Mouse (Mus musculus): ENCODE data around the gene Slc1a2. TPM values are rescaled to one million over a fixed set of nuclear protein-coding genes. Genes with fewer than 3 reads are reported as not detected.

Slc1a2 gene
- total and polyA plus RNA-seq, 3 experiments = 1.3 to 1.6 (median 1.3) TPM

DNA sequence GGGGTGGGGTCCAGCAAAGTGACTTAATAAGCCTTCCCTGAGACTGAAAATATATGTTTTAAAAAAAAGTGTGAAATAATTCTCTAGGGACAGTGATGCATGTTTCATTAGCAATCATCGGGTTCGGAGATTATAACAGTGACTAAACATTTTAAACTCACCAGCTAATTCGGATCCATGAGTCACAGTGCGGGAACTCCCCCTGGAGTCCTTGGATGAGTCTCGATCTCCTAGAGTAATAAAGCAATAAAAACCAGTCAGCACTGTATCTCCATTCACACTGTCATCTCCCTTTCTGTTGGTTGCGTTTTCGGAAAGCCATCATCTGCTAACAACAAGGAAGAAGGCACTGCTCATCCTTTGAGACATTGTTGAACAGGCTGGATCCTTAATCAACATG is 169.9 kb downstream of the Slc1a2 start:
- peaks cover 5% of the 10 kb centered on the region; the same call in 1 of the 2 replicates for H3K79me2 ChIP-seq (replicated peaks; ENCODE audit: control insufficient read depth, extremely low read depth, insufficient read depth, poor library complexity, severe bottlenecking)
- H3K27ac ChIP-seq (ENCODE audit: insufficient read depth, low read depth) = no peak overlapping the region
- peaks cover 71 to 96% of the 10 kb centered on the region in 2 experiments for H3K36me3 ChIP-seq (replicated peaks in 1 of 2; ENCODE audit: control insufficient read depth in 1 of 2, insufficient read depth in 1 of 2, low read length in 1 of 2)
- no peaks in the 10 kb centered on the region for H3K9me3 ChIP-seq (replicated peaks; ENCODE audit: low read length)
- H3K9ac ChIP-seq (ENCODE audit: insufficient read depth, low read depth) = no peak overlapping the region
- no peak overlapping the region for H3K4me2 ChIP-seq (ENCODE audit: insufficient read depth, low read depth, poor library complexity, severe bottlenecking)
- DNase-seq (ENCODE audit: extremely low read depth) = no peak
- in situ Hi-C loops (cut with MboI; ENCODE audit: low pct_ligation_motif_present, low pct_unique_long_range_greater_than_20kb, low sequenced_read_pairs) = no loop called here
- peaks cover 0 to 6% of the 10 kb centered on the region in 2 experiments; a peak in 1 of 4 replicates for H3K4me1 ChIP-seq (ENCODE audit: control insufficient read depth in 1 of 2, insufficient read depth in 2 of 2)
- no peak for TF ChIP-seq NELFE (IDR thresholded peaks at IDR 0.05; ENCODE audit: low read depth, low read length)
- no peak for TF ChIP-seq ZNF384 (IDR thresholded peaks at IDR 0.05; ENCODE audit: low read depth, low read length)
- TF ChIP-seq UBTF (IDR thresholded peaks at IDR 0.05; ENCODE audit: low read depth, low read length) = no peak
- TF ChIP-seq POLR2A (IDR thresholded peaks at IDR 0.05; ENCODE audit: low read depth, low read length) = no peak
- TF ChIP-seq E2F4 (IDR thresholded peaks at IDR 0.05; ENCODE audit: insufficient replicate concordance, low read depth, low read length) = no peak
- TF ChIP-seq RAD21 (IDR thresholded peaks at IDR 0.05; ENCODE audit: low read depth, low read length) = no peak
- TF ChIP-seq ELF1 (IDR thresholded peaks at IDR 0.05; ENCODE audit: low read depth, low read length) = no peak
- TF ChIP-seq HCFC1 (IDR thresholded peaks at IDR 0.05; ENCODE audit: low read depth, low read length) = no peak
- no peak for TF ChIP-seq CTCF (conservative IDR thresholded peaks at IDR 0.05 in 1 of 2, IDR thresholded peaks at IDR 0.05 in 1 of 2; ENCODE audit: low read depth in 2 of 2, low read length in 2 of 2)
- TF ChIP-seq USF1 (IDR thresholded peaks at IDR 0.05; ENCODE audit: low read depth, low read length) = no peak
- dilution Hi-C loops (cut with MboI; ENCODE audit: extremely low pct_ligation_motif_present, extremely low pct_unique_long_range_greater_than_20kb, low sequenced_read_pairs) = no loop called here
- H3K27me3 ChIP-seq (replicated peaks) = no peaks in the 10 kb centered on the region
- no peak overlapping the region for H3K4me3 ChIP-seq (replicated peaks in 1 of 3; ENCODE audit: low read depth in 2 of 3, low read length in 2 of 3, poor library complexity in 1 of 3)

DNA sequence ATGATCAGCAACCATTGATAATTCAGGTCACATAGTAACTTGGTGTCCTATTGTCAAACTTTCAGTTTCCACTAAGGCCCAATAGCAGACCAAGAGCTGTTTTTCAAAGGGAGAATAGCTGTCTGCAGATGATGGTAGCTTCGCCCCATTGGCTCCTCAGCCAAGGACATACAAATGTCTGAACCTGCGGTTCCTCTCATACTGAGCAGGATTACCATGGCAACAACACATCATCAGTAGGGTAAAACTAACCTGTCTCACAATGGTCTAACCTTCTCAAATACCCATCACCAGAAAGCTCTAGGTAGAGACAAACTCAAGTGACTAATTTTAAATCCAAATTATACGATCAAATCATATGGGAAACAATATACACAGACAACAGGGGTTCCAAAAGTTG is 170.7 kb downstream of the Slc1a2 start:
- Histone ChIP-seq H3K9ac (ENCODE audit: insufficient read depth, low read depth) (no peak overlapping the region), H3K27me3 (replicated peaks) (no peaks in the 10 kb centered on the region), H3K36me3 (replicated peaks in 1 of 2; ENCODE audit: control insufficient read depth in 1 of 2, insufficient read depth in 1 of 2, low read length in 1 of 2) (peaks cover 70 to 96% of the 10 kb centered on the region in 2 experiments), H3K4me2 (ENCODE audit: insufficient read depth, low read depth, poor library complexity, severe bottlenecking) (no peak overlapping the region), H3K27ac (ENCODE audit: insufficient read depth, low read depth) (no peak overlapping the region), H3K79me2 (replicated peaks; ENCODE audit: control insufficient read depth, extremely low read depth, insufficient read depth, poor library complexity, severe bottlenecking) (peaks cover 5% of the 10 kb centered on the region; the same call in 1 of the 2 replicates), H3K4me3 (replicated peaks in 1 of 3; ENCODE audit: low read depth in 2 of 3, low read length in 2 of 3, poor library complexity in 1 of 3) (no peak overlapping the region), H3K4me1 (ENCODE audit: control insufficient read depth in 1 of 2, insufficient read depth in 2 of 2) (peaks cover 0 to 6% of the 10 kb centered on the region in 2 experiments; a peak in 1 of 4 replicates), H3K9me3 (replicated peaks; ENCODE audit: low read length) (no peaks in the 10 kb centered on the region)
- TF ChIP-seq CHD1 (IDR thresholded peaks at IDR 0.05; ENCODE audit: low read depth, low read length) (no peak), ELF1 (IDR thresholded peaks at IDR 0.05; ENCODE audit: low read depth, low read length) (no peak), NELFE (IDR thresholded peaks at IDR 0.05; ENCODE audit: low read depth, low read length) (no peak), GABPA (IDR thresholded peaks at IDR 0.05; ENCODE audit: insufficient replicate concordance, low read depth, low read length) (no peak)
- DNase-seq (ENCODE audit: extremely low read depth) = no peak
- in situ Hi-C loops (cut with MboI; ENCODE audit: low pct_ligation_motif_present, low pct_unique_long_range_greater_than_20kb, low sequenced_read_pairs) = no loop called here
- dilution Hi-C loops (cut with MboI; ENCODE audit: extremely low pct_ligation_motif_present, extremely low pct_unique_long_range_greater_than_20kb, low sequenced_read_pairs) = no loop called here

DNA sequence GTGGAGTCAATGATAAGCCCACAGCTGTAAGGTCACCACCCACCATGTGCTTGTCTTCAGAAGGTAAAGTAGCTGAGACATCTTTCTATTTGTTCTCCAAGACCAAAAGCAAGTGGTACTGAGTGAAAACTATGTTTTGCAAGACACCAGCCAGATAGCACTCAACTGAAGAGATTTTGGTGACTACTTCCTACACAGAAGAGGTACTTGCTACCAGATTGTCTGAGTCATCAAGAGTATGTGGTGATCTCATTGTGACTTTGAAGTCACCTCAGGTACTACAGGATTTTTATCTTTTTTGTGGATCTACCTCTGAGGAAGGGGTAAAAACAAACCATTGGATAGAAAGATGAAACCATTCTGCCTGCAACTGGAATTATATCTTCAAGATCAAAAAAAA is 173.1 kb downstream of the Slc1a2 start:
- no peak overlapping the region for H3K4me2 ChIP-seq (ENCODE audit: insufficient read depth, low read depth, poor library complexity, severe bottlenecking)
- H3K36me3 ChIP-seq (replicated peaks in 1 of 2; ENCODE audit: control insufficient read depth in 1 of 2, insufficient read depth in 1 of 2, low read length in 1 of 2) = peaks cover 54 to 93% of the 10 kb centered on the region in 2 experiments
- H3K9me3 ChIP-seq (replicated peaks; ENCODE audit: low read length) = no peaks in the 10 kb centered on the region
- peaks cover 0 to 6% of the 10 kb centered on the region in 2 experiments; a peak in 1 of 4 replicates for H3K4me1 ChIP-seq (ENCODE audit: control insufficient read depth in 1 of 2, insufficient read depth in 2 of 2)
- DNase-seq (ENCODE audit: extremely low read depth) = no peak
- TF ChIP-seq POLR2A (IDR thresholded peaks at IDR 0.05; ENCODE audit: low read depth, low read length) = 0 out of 2 replicates have a peak, but pooled peaks have one; percentile 20
- no peak for TF ChIP-seq TCF12 (IDR thresholded peaks at IDR 0.05; ENCODE audit: low read depth, low read length)
- H3K27ac ChIP-seq (ENCODE audit: insufficient read depth, low read depth) = no peak overlapping the region
- H3K4me3 ChIP-seq (replicated peaks in 1 of 3; ENCODE audit: low read depth in 2 of 3, low read length in 2 of 3, poor library complexity in 1 of 3) = no peak overlapping the region
- in situ Hi-C loops (cut with MboI; ENCODE audit: low pct_ligation_motif_present, low pct_unique_long_range_greater_than_20kb, low sequenced_read_pairs) (no loop called here), dilution Hi-C loops (cut with MboI; ENCODE audit: extremely low pct_ligation_motif_present, extremely low pct_unique_long_range_greater_than_20kb, low sequenced_read_pairs) (no loop called here)
- H3K79me2 ChIP-seq (replicated peaks; ENCODE audit: control insufficient read depth, extremely low read depth, insufficient read depth, poor library complexity, severe bottlenecking) = peaks cover 5% of the 10 kb centered on the region; the same call in 1 of the 2 replicates
- no peak overlapping the region for H3K9ac ChIP-seq (ENCODE audit: insufficient read depth, low read depth)
- no peaks in the 10 kb centered on the region for H3K27me3 ChIP-seq (replicated peaks)
